Mouse (Mus musculus) E14TG2a.4 (cell line): ENCODE measurements around the gene Pdia3.
A peak's percentile ranks its signal among the peaks of the same experiment; 100 is the strongest.

Experiments used
- H3K27me3 ChIP-seq: 2 replicates; pipeline ENCODE4 v1.6.1; 2014; ENCODE audit warnings: low read length, control low read depth; ENCODE audit not compliant: insufficient read depth
- H3K36me3 ChIP-seq: 2 replicates; pipeline ENCODE4 v1.6.1; 2014; ENCODE audit warnings: low read length, control low read depth; ENCODE audit not compliant: insufficient read depth
- H3K4me1 ChIP-seq: replicated peaks from 2 replicates; pipeline ENCODE4 v1.6.1; 2014; ENCODE audit warnings: low read depth, low read length, control low read depth
- H3K4me3 ChIP-seq: replicated peaks from 2 replicates; pipeline ENCODE4 v1.5.1; 2014; ENCODE audit warnings: mild to moderate bottlenecking, low read length
- H3K9me3 ChIP-seq: 2 replicates; pipeline ENCODE4 v1.6.1; 2014; ENCODE audit warnings: low read length, control low read depth
- CTCF ChIP-seq: conservative IDR thresholded peaks from 2 replicates; pipeline ENCODE4 v1.5.1; 2014; ENCODE audit warnings: low read length
- NANOG ChIP-seq: IDR thresholded peaks from 2 replicates; pipeline ENCODE4 v1.6.1; 2014; ENCODE audit warnings: borderline replicate concordance, low read length, mixed read lengths
- POU5F1 ChIP-seq: IDR thresholded peaks from 2 replicates; pipeline ENCODE4 v1.6.1; 2014; ENCODE audit warnings: low read length, borderline replicate concordance

Pdia3 gene

GRCm38 (mm10) chr2:121412843-121413386 lies 660 bp upstream of the Pdia3 start:
- Histone ChIP-seq H3K4me3 (peak overlapping the region; percentile 97), H3K36me3 (peaks cover 35% of the 10 kb centered on the region), H3K27me3 (no peaks in the 10 kb centered on the region), H3K9me3 (no peaks in the 10 kb centered on the region), H3K4me1 (peaks cover 43% of the 10 kb centered on the region)
- TF ChIP-seq POU5F1 (no peak), CTCF (no peak), NANOG (no peak)

- H3K36me3 ChIP-seq, result peaks cover 48% of the 10 kb centered on the region
- peak overlapping the region; percentile 97 for H3K4me3 ChIP-seq
- H3K9me3 ChIP-seq, result no peaks in the 10 kb centered on the region
- peaks cover 56% of the 10 kb centered on the region for H3K4me1 ChIP-seq
- TF ChIP-seq NANOG (no peak), POU5F1 (no peak), CTCF (no peak)
- no peaks in the 10 kb centered on the region for H3K27me3 ChIP-seq
These were observed 637 bp downstream of the Pdia3 start for GRCm38 (mm10) chr2:121414139-121414685.

- Histone ChIP-seq H3K27me3 (no peaks in the 10 kb centered on the region), H3K4me1 (peaks cover 63% of the 10 kb centered on the region), H3K36me3 (peaks cover 54% of the 10 kb centered on the region), H3K4me3 (peak overlapping the region; percentile 97), H3K9me3 (no peaks in the 10 kb centered on the region)
- no peak for TF ChIP-seq NANOG
- TF ChIP-seq CTCF, result no peak
- no peak for TF ChIP-seq POU5F1
These were observed 1.5 kb downstream of the Pdia3 start for GRCm38 (mm10) chr2:121415103-121415502.

- Histone ChIP-seq H3K9me3 (no peaks in the 10 kb centered on the region), H3K4me3 (peak overlapping the region; percentile 97), H3K36me3 (peaks cover 56% of the 10 kb centered on the region), H3K27me3 (no peaks in the 10 kb centered on the region), H3K4me1 (peaks cover 63% of the 10 kb centered on the region)
- TF ChIP-seq NANOG, result no peak
- TF ChIP-seq CTCF, result no peak
- TF ChIP-seq POU5F1, result no peak
These were observed 2.0 kb downstream of the Pdia3 start for GRCm38 (mm10) chr2:121415591-121415990.

GRCm38 (mm10) chr2:121416356-121416755 lies 2.8 kb downstream of the Pdia3 start:
- TF ChIP-seq CTCF (no peak), POU5F1 (no peak), NANOG (no peak)
- H3K9me3 ChIP-seq, result no peaks in the 10 kb centered on the region
- H3K4me3 ChIP-seq, result no peak overlapping the region
- H3K27me3 ChIP-seq, result no peaks in the 10 kb centered on the region
- peaks cover 63% of the 10 kb centered on the region for H3K4me1 ChIP-seq
- peaks cover 62% of the 10 kb centered on the region for H3K36me3 ChIP-seq

GRCm38 (mm10) chr2:121418476-121418875 lies 4.9 kb downstream of the Pdia3 start:
- no peaks in the 10 kb centered on the region for H3K9me3 ChIP-seq
- no peak overlapping the region for H3K4me3 ChIP-seq
- H3K27me3 ChIP-seq, result no peaks in the 10 kb centered on the region
- TF ChIP-seq CTCF (no peak), POU5F1 (no peak), NANOG (no peak)
- H3K4me1 ChIP-seq, result peaks cover 52% of the 10 kb centered on the region
- H3K36me3 ChIP-seq, result peaks cover 79% of the 10 kb centered on the region

- Histone ChIP-seq H3K4me1 (peaks cover 17% of the 10 kb centered on the region), H3K9me3 (no peaks in the 10 kb centered on the region), H3K27me3 (no peaks in the 10 kb centered on the region), H3K4me3 (no peak overlapping the region), H3K36me3 (peaks cover 89% of the 10 kb centered on the region)
- no peak for TF ChIP-seq CTCF
- TF ChIP-seq NANOG, result no peak
- no peak for TF ChIP-seq POU5F1
These were observed 9.6 kb downstream of the Pdia3 start for GRCm38 (mm10) chr2:121423166-121423565.

GRCm38 (mm10) chr2:121425890-121426289 lies 12.3 kb downstream of the Pdia3 start:
- no peaks in the 10 kb centered on the region for H3K9me3 ChIP-seq
- no peak for TF ChIP-seq POU5F1
- no peak for TF ChIP-seq NANOG
- TF ChIP-seq CTCF, result no peak
- no peak overlapping the region for H3K4me3 ChIP-seq
- no peaks in the 10 kb centered on the region for H3K4me1 ChIP-seq
- H3K27me3 ChIP-seq, result no peaks in the 10 kb centered on the region
- H3K36me3 ChIP-seq, result peaks cover 94% of the 10 kb centered on the region

- Histone ChIP-seq H3K9me3 (no peaks in the 10 kb centered on the region), H3K4me1 (no peaks in the 10 kb centered on the region), H3K4me3 (no peak overlapping the region), H3K36me3 (peaks cover 97% of the 10 kb centered on the region), H3K27me3 (no peaks in the 10 kb centered on the region)
- peak; percentile 46 for TF ChIP-seq CTCF
- no peak for TF ChIP-seq POU5F1
- TF ChIP-seq NANOG, result no peak
These were observed 21.3 kb downstream of the Pdia3 start for GRCm38 (mm10) chr2:121434854-121435253.
